Mouse (Mus musculus) C2C12 (cell line): Measurements from ENCODE around the gene Rars. TPM values are rescaled to one million over a fixed set of nuclear protein-coding genes. Genes with fewer than 3 reads are reported as not detected.
A peak's percentile ranks its signal among the peaks of the same experiment; 100 is the strongest.

Source experiments
- H3K27me3 ChIP-seq: one replicate; pipeline ENCODE4 v1.6.1; 2011; ENCODE audit not compliant: control insufficient read depth, insufficient read depth, insufficient read length
- H3K36me3 ChIP-seq: one replicate; pipeline ENCODE4 v1.6.1; 2011; ENCODE audit not compliant: control insufficient read depth, insufficient read depth
- H3K4me3 ChIP-seq: one replicate; pipeline ENCODE4 v1.5.1; 2011; ENCODE audit warnings: mild to moderate bottlenecking, control low read depth; ENCODE audit not compliant: poor library complexity, insufficient read depth, severe bottlenecking
- H3K79me2 ChIP-seq: one replicate; pipeline ENCODE4 v1.6.1; 2011; ENCODE audit not compliant: control insufficient read depth, insufficient read depth
- H3K79me3 ChIP-seq: one replicate; pipeline ENCODE4 v1.6.1; 2011; ENCODE audit warnings: low read depth, control low read depth
- H3ac ChIP-seq: one replicate; pipeline ENCODE3; 2011; ENCODE audit warnings: low read depth; ENCODE audit not compliant: control insufficient read depth, insufficient read length
- CEBPB ChIP-seq: IDR thresholded peaks from one replicate; pipeline ENCODE4 v1.6.1; 2011; ENCODE audit warnings: low read depth, mild to moderate bottlenecking, control low read depth, moderate library complexity
- CTCF ChIP-seq: IDR thresholded peaks from one replicate; pipeline ENCODE4 v1.5.1; 2011; ENCODE audit not compliant: control insufficient read depth, insufficient read depth, insufficient read length
- FOSL1 ChIP-seq: IDR thresholded peaks from one replicate; pipeline ENCODE4 v1.8.0; 2011; ENCODE audit warnings: mild to moderate bottlenecking, low read length; ENCODE audit not compliant: poor library complexity, insufficient read depth, severe bottlenecking
- MAX ChIP-seq: IDR thresholded peaks from one replicate; pipeline ENCODE4 v1.6.1; 2011; ENCODE audit warnings: mild to moderate bottlenecking, control low read depth
- MYOD1 ChIP-seq: IDR thresholded peaks from one replicate; pipeline ENCODE4 v1.6.1; 2011; ENCODE audit warnings: low read depth; ENCODE audit not compliant: control insufficient read depth, insufficient read length
- MYOG ChIP-seq: IDR thresholded peaks from one replicate; pipeline ENCODE4 v1.6.1; 2011; ENCODE audit not compliant: control insufficient read depth, insufficient read length; ENCODE audit errors: extremely low read depth
- USF1 ChIP-seq: IDR thresholded peaks from one replicate; pipeline ENCODE4 v1.6.1; 2011; ENCODE audit warnings: low read depth, mild to moderate bottlenecking, control low read depth, moderate library complexity
- polyA plus RNA-seq: library from polyadenylated mRNA; unstranded; fragments of >200 nt; fragmentation: generic; extraction: Trizol; gene quantifications from one replicate; pipeline ENCODE4 v1.2.1, GENCODE M21; 2012; ENCODE audit warnings: missing spikeins

Gene Rars
- polyA plus RNA-seq, 1 experiment = 87.1 TPM

GRCm38 (mm10) chr11:35770741-35771504, 63.4 kb downstream of the Rars start:
- peaks cover 19% of the 10 kb centered on the region for H3K36me3 ChIP-seq
- peaks cover 63% of the 10 kb centered on the region for H3K79me2 ChIP-seq
- H3K4me3 ChIP-seq = peak overlapping the region; percentile 95
- peaks cover 65% of the 10 kb centered on the region for H3K79me3 ChIP-seq
- no peaks in the 10 kb centered on the region for H3K27me3 ChIP-seq
- no peak for TF ChIP-seq MYOG
- peak overlapping the region; percentile 59 for H3ac ChIP-seq

- TF ChIP-seq MAX (no peak), CEBPB (no peak), MYOD1 (no peak), USF1 (no peak)
- Histone ChIP-seq H3K79me3 (peaks cover 54% of the 10 kb centered on the region), H3K36me3 (peaks cover 16% of the 10 kb centered on the region), H3ac (peak overlapping the region; percentile 54), H3K4me3 (peak overlapping the region; percentile 95), H3K79me2 (peaks cover 53% of the 10 kb centered on the region), H3K27me3 (no peaks in the 10 kb centered on the region)
Measured at GRCm38 (mm10) chr11:35769746-35770437, 64.4 kb downstream of the Rars start.

- H3ac ChIP-seq = peak within 1 kb of the TSS; percentile 54
- H3K4me3 ChIP-seq = peak within 1 kb of the TSS; percentile 95
- H3K79me3 ChIP-seq = peaks cover 48% of the 10 kb centered on the region
- peaks cover 47% of the 10 kb centered on the region for H3K79me2 ChIP-seq
- TF ChIP-seq USF1 = peak; percentile 85
- no peak for TF ChIP-seq MYOD1
- no peak for TF ChIP-seq MYOG
- TF ChIP-seq FOSL1 = no peak
- TF ChIP-seq CTCF = no peak
- TF ChIP-seq CEBPB = no peak
- peak; percentile 34 for TF ChIP-seq MAX
- H3K27me3 ChIP-seq = no peaks in the 10 kb centered on the region
- peaks cover 16% of the 10 kb centered on the region for H3K36me3 ChIP-seq
Measured at GRCm38 (mm10) chr11:35769188-35769745, 65.0 kb downstream of the Rars start, which contains the start of gene Pank3. Gene Pank3 (plus strand): TSS chr11:35769484.

GRCm38 (mm10) chr11:35766845-35767244, 67.5 kb downstream of the Rars start:
- H3K27me3 ChIP-seq = no peaks in the 10 kb centered on the region
- peaks cover 24% of the 10 kb centered on the region for H3K79me3 ChIP-seq
- no peak overlapping the region for H3ac ChIP-seq
- peaks cover 22% of the 10 kb centered on the region for H3K79me2 ChIP-seq
- TF ChIP-seq USF1 (no peak), MAX (no peak), FOSL1 (no peak), CEBPB (no peak), MYOD1 (no peak), CTCF (no peak), MYOG (no peak)
- no peak overlapping the region for H3K4me3 ChIP-seq
- peaks cover 3% of the 10 kb centered on the region for H3K36me3 ChIP-seq

GRCm38 (mm10) chr11:35760627-35761003, 73.7 kb downstream of the Rars start:
- H3K79me2 ChIP-seq = no peaks in the 10 kb centered on the region
- H3K4me3 ChIP-seq = no peak overlapping the region
- no peaks in the 10 kb centered on the region for H3K36me3 ChIP-seq
- H3K27me3 ChIP-seq = peaks cover 10% of the 10 kb centered on the region
- no peaks in the 10 kb centered on the region for H3K79me3 ChIP-seq
- no peak for TF ChIP-seq CEBPB
- no peak for TF ChIP-seq USF1
- no peak for TF ChIP-seq MAX
- no peak for TF ChIP-seq MYOD1
- TF ChIP-seq CTCF = no peak
- no peak for TF ChIP-seq FOSL1
- no peak for TF ChIP-seq MYOG
- H3ac ChIP-seq = no peak overlapping the region
